Comparison of ENCODE assay signal across 10 mouse cellular contexts in the genomic region with DNA sequence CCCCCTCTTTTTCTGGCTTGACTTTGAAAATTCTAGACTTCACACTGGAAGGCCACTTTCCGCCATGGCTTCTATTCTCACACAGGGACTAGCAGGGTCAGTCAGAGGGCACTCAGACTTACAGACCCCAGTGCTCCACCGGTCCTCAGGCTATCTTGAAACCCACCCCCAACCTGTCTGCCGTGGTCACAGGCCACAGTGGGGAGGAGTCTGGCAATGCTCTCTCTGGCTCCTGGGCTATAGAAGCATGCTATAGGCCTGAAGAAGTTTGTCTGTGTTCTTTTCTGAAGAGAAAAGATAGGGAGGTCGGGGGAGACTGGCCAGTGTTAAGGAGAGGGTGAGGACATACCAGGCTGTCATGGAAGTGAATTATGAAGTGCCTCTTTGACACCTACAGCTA. TPM values are rescaled to one million over a fixed set of nuclear protein-coding genes. Genes with fewer than 3 reads are reported as not detected.
DNase-seq lines count a peak whose midpoint lies in the region; ATAC-seq and TF ChIP-seq lines count a peak whose summit lies in the region.
"Had no signal": no experiment of that assay in that cellular context is flagged by ENCODE, and none has a peak within 500 bp of the region (broad histone marks: within the 10 kb centered on the region; RNA-seq: fewer than 3 reads in every experiment).

No protein-coding gene starts in this region.

- TF ChIP-seq POLR2A in limb, embryonic 14.5 days (IDR thresholded peaks at IDR 0.05; ENCODE audit: borderline replicate concordance, extremely low read depth, insufficient read depth, insufficient read length) = no peak

- no peak for TF ChIP-seq CTCF in heart, postnatal 0 days (IDR thresholded peaks at IDR 0.05; ENCODE audit: low read depth)
- TF ChIP-seq CTCF in E14TG2a.4 (conservative IDR thresholded peaks at IDR 0.05; ENCODE audit: low read length) = no peak

- H3K36me3 ChIP-seq in heart, postnatal 0 days (replicated peaks; ENCODE audit: control insufficient read depth, insufficient read depth, low read length) = peaks cover 17% of the 10 kb centered on the region; the same call in 1 of the 2 replicates
- peaks cover 61% of the 10 kb centered on the region for H3K36me3 ChIP-seq in E14TG2a.4 (ENCODE audit: insufficient read depth, low read length)
- peaks cover 12% of the 10 kb centered on the region; the same call in 1 of the 2 replicates for H3K36me3 ChIP-seq in embryonic facial prominence, embryonic 12.5 days
- H3K36me3 ChIP-seq in limb, embryonic 14.5 days (ENCODE audit: control insufficient read depth, insufficient read depth, low read length) = peaks cover 11% of the 10 kb centered on the region; the same call in 1 of the 2 replicates

- H3K9me3 ChIP-seq in heart, postnatal 0 days (replicated peaks; ENCODE audit: control insufficient read depth, low read length) = no peaks in the 10 kb centered on the region
- H3K9me3 ChIP-seq in E14TG2a.4 (ENCODE audit: low read length) = no peaks in the 10 kb centered on the region
- no peaks in the 10 kb centered on the region for H3K9me3 ChIP-seq in embryonic facial prominence, embryonic 12.5 days
- H3K9me3 ChIP-seq in limb, embryonic 14.5 days (ENCODE audit: control insufficient read depth, low read length) = no peaks in the 10 kb centered on the region
- H3K9me3 ChIP-seq: G1E had no signal

- H3K4me3 ChIP-seq in heart, postnatal 0 days (ENCODE audit: low read depth, low read length) = no peak overlapping the region
- H3K4me3 ChIP-seq in E14TG2a.4 (replicated peaks; ENCODE audit: low read length) = 0 out of 2 replicates have a peak overlapping the region, but pooled peaks have one; percentile 20
- peak overlapping the region; percentile 4; the same call in 1 of the 2 replicates for H3K4me3 ChIP-seq in embryonic facial prominence, embryonic 12.5 days
- H3K4me3 ChIP-seq in limb, embryonic 14.5 days (replicated peaks; ENCODE audit: low read length) = peak overlapping the region; percentile 17; the same call in 1 of the 2 replicates

- no peak for DNase-seq in heart, postnatal 0 days (ENCODE audit: low spot score)
- DNase-seq in heart, adult 11 months = no peak
- DNase-seq in limb, embryonic 14.5 days (ENCODE audit: low spot score) = no peak
- no peak for DNase-seq in adrenal gland, postnatal 25 days
- DNase-seq in frontal cortex, postnatal 10 days (ENCODE audit: low spot score in 2 of 2) = no peak
- DNase-seq in thymus, postnatal 10 days (ENCODE audit: low spot score in 2 of 2) = no peak

- H3K4me2 ChIP-seq in heart, postnatal 0 days (ENCODE audit: low read depth, low read length) = no peak overlapping the region
- peak overlapping the region; percentile 36 for H3K4me2 ChIP-seq in embryonic facial prominence, embryonic 12.5 days (replicated peaks)
- peak overlapping the region; percentile 38 for H3K4me2 ChIP-seq in limb, embryonic 14.5 days (replicated peaks; ENCODE audit: low read depth, low read length, severe bottlenecking)

- no peak for ATAC-seq in heart, postnatal 0 days (ENCODE audit: insufficient read depth, low read depth)
- ATAC-seq in embryonic facial prominence, embryonic 12.5 days (ENCODE audit: insufficient number of reproducible peaks, insufficient read depth, low FRiP score, low TSS enrichment) = no peak
- ATAC-seq in limb, embryonic 14.5 days (ENCODE audit: low FRiP score, low read depth) = no peak

- no peaks in the 10 kb centered on the region for H3K27me3 ChIP-seq in heart, postnatal 0 days (ENCODE audit: control insufficient read depth, insufficient read depth, low read length)
- H3K27me3 ChIP-seq in E14TG2a.4 (ENCODE audit: insufficient read depth, low read length) = no peaks in the 10 kb centered on the region
- H3K27me3 ChIP-seq in embryonic facial prominence, embryonic 12.5 days = no peaks in the 10 kb centered on the region
- no peaks in the 10 kb centered on the region for H3K27me3 ChIP-seq in limb, embryonic 14.5 days (ENCODE audit: control insufficient read depth, insufficient read depth, low read length)

- WGBS in heart, postnatal 0 days = 35% methylated on average over 4 of the region's 4 CpGs
- WGBS in embryonic facial prominence, embryonic 12.5 days = 22% methylated on average over 4 of the region's 4 CpGs
- WGBS in limb, embryonic 14.5 days = 27% methylated on average over 4 of the region's 4 CpGs

- H3K27ac ChIP-seq in heart, postnatal 0 days (ENCODE audit: low read depth) = peak overlapping the region; percentile 89
- H3K27ac ChIP-seq in embryonic facial prominence, embryonic 12.5 days = peak overlapping the region; percentile 99
- peak overlapping the region; percentile 91 for H3K27ac ChIP-seq in limb, embryonic 14.5 days (replicated peaks; ENCODE audit: low read depth, low read length)

- no peak overlapping the region for H3K9ac ChIP-seq in heart, postnatal 0 days (replicated peaks; ENCODE audit: low read depth, low read length)
- H3K9ac ChIP-seq in embryonic facial prominence, embryonic 12.5 days = no peak overlapping the region; the same call in 1 of the 2 replicates
- H3K9ac ChIP-seq in limb, embryonic 14.5 days (ENCODE audit: low read depth, low read length, severe bottlenecking) = peak overlapping the region; percentile 21; the same call in 1 of the 2 replicates

- H3K4me1 ChIP-seq in heart, postnatal 0 days (ENCODE audit: control insufficient read depth, insufficient read depth) = peaks cover 13% of the 10 kb centered on the region; the same call in 1 of the 2 replicates
- H3K4me1 ChIP-seq in E14TG2a.4 (replicated peaks; ENCODE audit: low read depth, low read length) = peaks cover 54% of the 10 kb centered on the region
- peaks cover 51% of the 10 kb centered on the region for H3K4me1 ChIP-seq in embryonic facial prominence, embryonic 12.5 days
- H3K4me1 ChIP-seq in limb, embryonic 14.5 days (ENCODE audit: control insufficient read depth, insufficient read depth, low read length) = peaks cover 26% of the 10 kb centered on the region

- TF ChIP-seq EP300 in heart, postnatal 0 days (IDR thresholded peaks at IDR 0.05; ENCODE audit: low read depth) = no peak

RNA-seq across cellular contexts. Expression of a gene that starts 39.9 kb away (rescaled TPM):
- 101 and 104 TPM in 2 replicates for total RNA-seq in heart, postnatal 0 days (2014; rRNA removed; ENCODE audit: low replicate concordance)
- 77.9 and 78.7 TPM in 2 replicates for polyA plus RNA-seq in heart, postnatal 0 days (2015; fragmentation: Nextera tagmentation; extraction: Ambion mirVana)
- polyA plus RNA-seq in embryonic facial prominence, embryonic 12.5 days (2016; fragmentation: Nextera tagmentation; extraction: Ambion mirVana) = 506 and 520 TPM in 2 replicates
- 395 and 512 TPM in 2 replicates for polyA plus RNA-seq in limb, embryonic 14.5 days (2012; rRNA removed)
- 356 and 368 TPM in 2 replicates for polyA plus RNA-seq in limb, embryonic 14.5 days (2014; fragmentation: Nextera tagmentation; extraction: Ambion mirVana)
- total RNA-seq in adrenal gland, postnatal 25 days (2021) = 36.1 and 51.3 TPM in 2 replicates
- total RNA-seq: G1E; megakaryocyte-erythroid progenitor cell, adult 5-6 weeks had no signal
- polyA plus RNA-seq: G1E had no signal
